Mouse (Mus musculus) CH12.LX (cell line): ENCODE results near the gene Mutyh.
A peak's percentile ranks its signal among the peaks of the same experiment; 100 is the strongest.

Experiments
- CTCF ChIP-seq, 2 experiments: IDR thresholded peaks in 1 of 2; conservative IDR thresholded peaks in 1 of 2; 2 replicates each; pipeline ENCODE4 v1.5.1; 2011 to 2012; ENCODE audit warnings: low read depth in 2 of 2, low read length in 2 of 2, improper control_type of control experiment in 1 of 2, inconsistent platforms in 1 of 2, mild to moderate bottlenecking in 1 of 2, moderate library complexity in 1 of 2
- ELF1 ChIP-seq: IDR thresholded peaks from 2 replicates; pipeline ENCODE4 v1.6.1; 2014; ENCODE audit warnings: low read depth, mild to moderate bottlenecking, inconsistent platforms, low read length, improper control_type of control experiment
- EP300 ChIP-seq: IDR thresholded peaks from 2 replicates; pipeline ENCODE4 v1.6.1; 2011; ENCODE audit warnings: low read length, improper control_type of control experiment
- JUND ChIP-seq: conservative IDR thresholded peaks from 2 replicates; pipeline ENCODE4 v1.6.1; 2011; ENCODE audit warnings: low read depth, low read length, improper control_type of control experiment
- MAZ ChIP-seq: IDR thresholded peaks from 2 replicates; pipeline ENCODE4 v1.6.1; 2012; ENCODE audit warnings: low read depth, mild to moderate bottlenecking, inconsistent platforms, low read length, improper control_type of control experiment, moderate library complexity
- TCF12 ChIP-seq: IDR thresholded peaks from 2 replicates; pipeline ENCODE4 v1.6.1; 2014; ENCODE audit warnings: low read depth, mild to moderate bottlenecking, inconsistent platforms, low read length, improper control_type of control experiment
- USF1 ChIP-seq: IDR thresholded peaks from 2 replicates; pipeline ENCODE4 v1.6.1; 2014; ENCODE audit warnings: low read depth, mild to moderate bottlenecking, inconsistent platforms, low read length, improper control_type of control experiment
- ZNF384 ChIP-seq: IDR thresholded peaks from 2 replicates; pipeline ENCODE4 v1.6.1; 2012; ENCODE audit warnings: low read depth, low read length, improper control_type of control experiment, inconsistent platforms

GRCm38 (mm10) chr4:116821694-116822016, 14.1 kb downstream of the Mutyh start, which contains the start of gene Hpdl:
- TF ChIP-seq TCF12 = no peak
- no peak for TF ChIP-seq CTCF (conservative IDR thresholded peaks at IDR 0.05 in 1 of 2, IDR thresholded peaks at IDR 0.05 in 1 of 2; ENCODE audit: low read depth in 2 of 2, low read length in 2 of 2)
- no peak for TF ChIP-seq EP300
- TF ChIP-seq MAZ = no peak
- TF ChIP-seq USF1 = no peak
- peak; percentile 30 for TF ChIP-seq ZNF384
- no peak for TF ChIP-seq ELF1
- TF ChIP-seq JUND = no peak
